In the genomic region with DNA sequence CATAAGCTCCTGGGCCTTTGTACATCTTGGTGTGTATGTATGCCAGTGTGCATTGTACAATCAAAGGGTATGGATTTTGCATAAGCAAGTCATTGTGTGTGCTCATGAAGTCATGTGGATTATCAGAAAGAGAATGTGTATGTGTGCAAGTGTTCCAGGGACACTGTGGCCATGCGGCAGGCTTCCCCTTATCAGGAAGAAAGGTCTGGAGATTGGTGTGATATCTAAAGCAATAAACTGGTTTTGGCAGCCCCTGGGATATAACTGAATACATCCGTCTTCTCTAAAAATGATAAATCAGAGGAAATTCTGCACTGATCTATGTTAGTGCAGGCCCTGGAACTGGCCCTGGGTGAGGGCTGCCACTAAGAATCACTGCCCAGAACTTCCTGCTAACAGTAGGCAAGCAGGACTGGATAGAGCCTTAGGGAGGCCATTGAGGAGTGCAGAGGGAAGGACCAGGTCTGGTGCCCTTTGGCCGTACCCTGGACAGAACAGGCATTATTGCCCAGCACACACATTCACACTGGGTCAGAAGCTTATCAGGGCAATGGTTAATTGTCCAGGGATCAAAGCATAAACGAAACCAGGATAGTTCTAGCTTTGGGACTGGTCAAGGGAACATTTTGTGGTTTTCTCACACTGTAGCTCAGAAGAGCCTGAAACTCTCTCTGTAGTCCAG, we compare ENCODE assay signal across 36 mouse cellular contexts. TPM values are rescaled to one million over a fixed set of nuclear protein-coding genes. Genes with fewer than 3 reads are reported as not detected.
DNase-seq lines count a peak whose midpoint lies in the region; ATAC-seq and TF ChIP-seq lines count a peak whose summit lies in the region.
"Had no signal": no experiment of that assay in that cellular context is flagged by ENCODE, and none has a peak within 500 bp of the region (broad histone marks: within the 10 kb centered on the region; RNA-seq: fewer than 3 reads in every experiment).

No protein-coding gene starts in this region.

- H3K4me3 ChIP-seq in liver, postnatal 0 days (ENCODE audit: low read depth, low read length): no peak overlapping the region
- H3K4me3 ChIP-seq in liver, embryonic 11.5 days (ENCODE audit: low read depth, low read length): no peak overlapping the region
- H3K4me3 ChIP-seq in intestine, embryonic 16.5 days (ENCODE audit: low read length): no peak overlapping the region
- H3K4me3 ChIP-seq in kidney, postnatal 0 days (replicated peaks; ENCODE audit: low read depth, low read length): no peak overlapping the region
- H3K4me3 ChIP-seq in small intestine, adult 2 months (ENCODE audit: low read depth, low read length): no peak overlapping the region
- no peak overlapping the region for H3K4me3 ChIP-seq in hindbrain, postnatal 0 days (ENCODE audit: low read length)
- H3K4me3 ChIP-seq: embryonic facial prominence, embryonic 12.5 days; erythroblast, embryonic 14.5 days; forebrain, embryonic 12.5 days; hindbrain, embryonic 10.5 days; layer of hippocampus, adult 2 months; limb, embryonic 15.5 days; liver, embryonic 15.5 days; midbrain, embryonic 12.5 days had no signal

- TF ChIP-seq EP300 in liver, postnatal 0 days (IDR thresholded peaks at IDR 0.05; ENCODE audit: low read depth): no peak

- no peaks in the 10 kb centered on the region for H3K36me3 ChIP-seq in liver, postnatal 0 days (replicated peaks; ENCODE audit: insufficient read depth, low read length)
- H3K36me3 ChIP-seq in liver, embryonic 11.5 days (ENCODE audit: control insufficient read depth, insufficient read depth, low read length): no peaks in the 10 kb centered on the region
- H3K36me3 ChIP-seq in intestine, embryonic 16.5 days (ENCODE audit: control insufficient read depth, insufficient read depth, low read length): no peaks in the 10 kb centered on the region
- H3K36me3 ChIP-seq in kidney, postnatal 0 days (ENCODE audit: insufficient read depth, low read length): no peaks in the 10 kb centered on the region
- H3K36me3 ChIP-seq in small intestine, adult 2 months (ENCODE audit: control insufficient read depth, insufficient read depth, low read length): no peaks in the 10 kb centered on the region
- H3K36me3 ChIP-seq in hindbrain, postnatal 0 days (ENCODE audit: insufficient read depth, low read length): no peaks in the 10 kb centered on the region
- H3K36me3 ChIP-seq: embryonic facial prominence, embryonic 12.5 days; forebrain, embryonic 12.5 days; hindbrain, embryonic 10.5 days; limb, embryonic 15.5 days; liver, embryonic 15.5 days; midbrain, embryonic 12.5 days had no signal

- TF ChIP-seq CTCF in liver, postnatal 0 days (IDR thresholded peaks at IDR 0.05; ENCODE audit: low read depth): no peak
- no peak for TF ChIP-seq CTCF in kidney, postnatal 0 days (IDR thresholded peaks at IDR 0.05; ENCODE audit: low read depth)
- TF ChIP-seq CTCF in small intestine, adult 2 months (IDR thresholded peaks at IDR 0.05; ENCODE audit: extremely low read depth, insufficient read length, insufficient replicate concordance, low read depth, low read length): no peak
- TF ChIP-seq CTCF in hindbrain, postnatal 0 days (IDR thresholded peaks at IDR 0.05; ENCODE audit: low read depth): no peak

- H3K9ac ChIP-seq in liver, postnatal 0 days (replicated peaks): no peak overlapping the region
- H3K9ac ChIP-seq in liver, embryonic 11.5 days (ENCODE audit: low read depth, low read length): no peak overlapping the region
- H3K9ac ChIP-seq in intestine, embryonic 16.5 days (ENCODE audit: low read depth, low read length): no peak overlapping the region
- no peak overlapping the region for H3K9ac ChIP-seq in kidney, postnatal 0 days (ENCODE audit: low read depth, low read length)
- no peak overlapping the region for H3K9ac ChIP-seq in hindbrain, postnatal 0 days (replicated peaks; ENCODE audit: low read length)
- H3K9ac ChIP-seq: embryonic facial prominence, embryonic 12.5 days; forebrain, embryonic 12.5 days; limb, embryonic 15.5 days; liver, embryonic 15.5 days; midbrain, embryonic 12.5 days had no signal

- no peaks in the 10 kb centered on the region for H3K9me3 ChIP-seq in liver, postnatal 0 days (ENCODE audit: low read length)
- no peaks in the 10 kb centered on the region for H3K9me3 ChIP-seq in liver, embryonic 11.5 days (ENCODE audit: control insufficient read depth, low read length)
- no peaks in the 10 kb centered on the region for H3K9me3 ChIP-seq in intestine, embryonic 16.5 days (ENCODE audit: control insufficient read depth, low read length)
- no peaks in the 10 kb centered on the region for H3K9me3 ChIP-seq in kidney, postnatal 0 days (replicated peaks; ENCODE audit: low read length)
- no peaks in the 10 kb centered on the region for H3K9me3 ChIP-seq in hindbrain, postnatal 0 days (ENCODE audit: low read length)
- H3K9me3 ChIP-seq: embryonic facial prominence, embryonic 12.5 days; forebrain, embryonic 12.5 days; limb, embryonic 15.5 days; liver, embryonic 15.5 days; midbrain, embryonic 12.5 days had no signal

- peaks cover 14% of the 10 kb centered on the region; the same call in 1 of the 2 replicates for H3K4me1 ChIP-seq in liver, postnatal 0 days (ENCODE audit: insufficient read depth)
- peaks cover 8% of the 10 kb centered on the region; the same call in 1 of the 2 replicates for H3K4me1 ChIP-seq in liver, embryonic 11.5 days (replicated peaks; ENCODE audit: control insufficient read depth, insufficient read depth, low read length)
- peaks cover 2% of the 10 kb centered on the region for H3K4me1 ChIP-seq in intestine, embryonic 16.5 days (ENCODE audit: control insufficient read depth, insufficient read depth, low read length)
- 0 out of 2 replicates have a peak, but pooled peaks cover 6% of the 10 kb centered on the region for H3K4me1 ChIP-seq in kidney, postnatal 0 days (replicated peaks; ENCODE audit: insufficient read depth, low read length)
- H3K4me1 ChIP-seq in small intestine, adult 2 months (ENCODE audit: control insufficient read depth, insufficient read depth, insufficient read length, low read length): peaks cover 28% of the 10 kb centered on the region
- no peaks in the 10 kb centered on the region for H3K4me1 ChIP-seq in hindbrain, postnatal 0 days (ENCODE audit: insufficient read depth, low read length)
- H3K4me1 ChIP-seq: embryonic facial prominence, embryonic 12.5 days; forebrain, embryonic 12.5 days; hindbrain, embryonic 10.5 days; limb, embryonic 15.5 days; midbrain, embryonic 12.5 days had no signal

- H3K27ac ChIP-seq in liver, postnatal 0 days (ENCODE audit: low read depth): no peak overlapping the region
- H3K27ac ChIP-seq in liver, embryonic 11.5 days (ENCODE audit: low read depth, low read length): no peak overlapping the region
- H3K27ac ChIP-seq in intestine, embryonic 16.5 days (ENCODE audit: low read length): peak overlapping the region; percentile 47; the same call in 1 of the 2 replicates
- peak overlapping the region; percentile 66; the same call in 1 of the 2 replicates for H3K27ac ChIP-seq in kidney, postnatal 0 days
- H3K27ac ChIP-seq in small intestine, adult 2 months (ENCODE audit: insufficient read depth, low read depth, low read length): peak overlapping the region; percentile 87
- no peak overlapping the region for H3K27ac ChIP-seq in hindbrain, postnatal 0 days
- H3K27ac ChIP-seq: embryonic facial prominence, embryonic 12.5 days; forebrain, embryonic 12.5 days; hindbrain, embryonic 10.5 days; layer of hippocampus, adult 2 months; limb, embryonic 15.5 days; liver, embryonic 15.5 days; midbrain, embryonic 12.5 days; stomach, postnatal 0 days had no signal

- no peaks in the 10 kb centered on the region for H3K27me3 ChIP-seq in liver, postnatal 0 days (ENCODE audit: insufficient read depth, low read length)
- no peaks in the 10 kb centered on the region for H3K27me3 ChIP-seq in liver, embryonic 11.5 days (replicated peaks; ENCODE audit: control insufficient read depth, insufficient read depth, low read length)
- no peaks in the 10 kb centered on the region for H3K27me3 ChIP-seq in intestine, embryonic 16.5 days (replicated peaks; ENCODE audit: control insufficient read depth, insufficient read depth, low read length)
- H3K27me3 ChIP-seq in kidney, postnatal 0 days (ENCODE audit: insufficient read depth, low read length): no peaks in the 10 kb centered on the region
- no peaks in the 10 kb centered on the region for H3K27me3 ChIP-seq in small intestine, adult 2 months (ENCODE audit: control insufficient read depth, insufficient read depth, low read length)
- no peaks in the 10 kb centered on the region for H3K27me3 ChIP-seq in hindbrain, postnatal 0 days (ENCODE audit: insufficient read depth, low read length)
- H3K27me3 ChIP-seq: embryonic facial prominence, embryonic 12.5 days; forebrain, embryonic 12.5 days; limb, embryonic 15.5 days; midbrain, embryonic 12.5 days; Patski had no signal

- no peak overlapping the region for H3K4me2 ChIP-seq in liver, postnatal 0 days (ENCODE audit: low read depth, low read length)
- H3K4me2 ChIP-seq in liver, embryonic 11.5 days: no peak overlapping the region
- no peak overlapping the region for H3K4me2 ChIP-seq in intestine, embryonic 16.5 days (ENCODE audit: low read depth, low read length)
- H3K4me2 ChIP-seq in kidney, postnatal 0 days (ENCODE audit: low read length): no peak overlapping the region
- H3K4me2 ChIP-seq in hindbrain, postnatal 0 days (ENCODE audit: low read depth, low read length): no peak overlapping the region
- H3K4me2 ChIP-seq: embryonic facial prominence, embryonic 12.5 days; forebrain, embryonic 12.5 days; heart, embryonic 11.5 days; limb, embryonic 15.5 days; liver, embryonic 15.5 days; midbrain, embryonic 12.5 days had no signal

- no peak for TF ChIP-seq POLR2A in small intestine, adult 2 months (IDR thresholded peaks at IDR 0.05; ENCODE audit: low read depth, low read length)

- 64% methylated on average over 4 of the region's 4 CpGs for WGBS in liver, postnatal 0 days (ENCODE audit: insufficient replicate concordance)
- WGBS in liver, embryonic 11.5 days: 55% methylated on average over 4 of the region's 4 CpGs
- WGBS in intestine, embryonic 16.5 days: 58% methylated on average over 4 of the region's 4 CpGs
- 64% methylated on average over 4 of the region's 4 CpGs for WGBS in kidney, postnatal 0 days
- WGBS in small intestine, adult 2 months: 27% methylated on average over 4 of the region's 4 CpGs
- 89% methylated on average over 4 of the region's 4 CpGs for WGBS in hindbrain, postnatal 0 days

- 0 out of 2 replicates have a peak, but pooled peaks have one; percentile 2 for ATAC-seq in liver, postnatal 0 days
- ATAC-seq in liver, embryonic 11.5 days (replicated peaks; ENCODE audit: low FRiP score): no peak
- peak; percentile 48 for ATAC-seq in intestine, embryonic 16.5 days
- no peak for ATAC-seq in kidney, postnatal 0 days (replicated peaks; ENCODE audit: low FRiP score, low read depth)
- no peak for ATAC-seq in hindbrain, postnatal 0 days
- ATAC-seq: hindbrain, embryonic 16.5 days; Patski had no signal

- intact Hi-C loops in left cerebral cortex, postnatal 14 days (cut with DNase I): no loop called here

- DNase-seq in liver, postnatal 0 days: no peak
- no peak for DNase-seq in liver, embryonic 11.5 days (ENCODE audit: low spot score)
- no peak for DNase-seq in kidney, postnatal 0 days (ENCODE audit: low spot score)
- no peak for DNase-seq in left cerebral cortex, postnatal 14 days (ENCODE audit: low spot score in 2 of 2)
- no peak for DNase-seq in layer of hippocampus, adult 11-12 months (ENCODE audit: low spot score)
- no peak for DNase-seq in hindbrain, postnatal 0 days (ENCODE audit: low spot score)
- DNase-seq: cerebellum, adult 11 months; cerebellum, postnatal 14 days; heart, postnatal 10 days; lung, postnatal 4 days; thymus, adult 2 months; thymus, postnatal 4 days had no signal

RNA-seq across cellular contexts. Expression of gene Tex19.2, which starts 17.2 kb away (rescaled TPM):
- 0.05 TPM in 1 of 2 replicates, not detected in the other for polyA plus RNA-seq in liver, postnatal 0 days (2015; fragmentation: Nextera tagmentation; extraction: Ambion mirVana)
- polyA plus RNA-seq in liver, embryonic 11.5 days (2014; fragmentation: Nextera tagmentation; extraction: Ambion mirVana): 0.29 TPM in 1 of 2 replicates, not detected in the other
- polyA plus RNA-seq in intestine, embryonic 16.5 days (2015; fragmentation: Nextera tagmentation; extraction: Ambion mirVana): not detected in 2 replicates
- polyA plus RNA-seq in kidney, postnatal 0 days (2015; fragmentation: Nextera tagmentation; extraction: Ambion mirVana): 0.05 TPM in 1 of 2 replicates, not detected in the other
- 0.05 TPM in 1 of 2 replicates, not detected in the other for polyA plus RNA-seq in small intestine, adult 2 months (2012; rRNA removed)
- not detected for total RNA-seq in left cerebral cortex, postnatal 14 days (2021)
- not detected in 2 replicates for total RNA-seq in hindbrain, postnatal 0 days (2014; rRNA removed)
- polyA plus RNA-seq in hindbrain, postnatal 0 days (2015; fragmentation: Nextera tagmentation; extraction: Ambion mirVana): not detected in 2 replicates
- total RNA-seq: adrenal gland, adult 2 months; adrenal gland, postnatal 4 days; gastrocnemius, adult 8-10 months; granulocyte monocyte progenitor cell, adult 5-6 weeks; heart, postnatal 10 days; layer of hippocampus, adult 2 months; left cerebral cortex, postnatal 36 days; monocyte, adult 5-6 weeks; neutrophil, adult 5-6 weeks had no signal
- polyA plus RNA-seq: adrenal gland, adult 2 months; erythroblast, embryonic 14.5 days; forebrain, embryonic 12.5 days; frontal cortex, adult 2 months; heart, embryonic 11.5 days; hindbrain, embryonic 10.5 days; hindbrain, embryonic 16.5 days; limb, embryonic 15.5 days; lung, embryonic 16.5 days; midbrain, embryonic 12.5 days; Patski had no signal

RNA-seq across cellular contexts. Expression of gene Sectm1a, which starts 20.2 kb away (rescaled TPM):
- 1.7 and 2.0 TPM in 2 replicates for polyA plus RNA-seq in liver, postnatal 0 days (2015; fragmentation: Nextera tagmentation; extraction: Ambion mirVana)
- 0.32 and 0.86 TPM in 2 replicates for polyA plus RNA-seq in liver, embryonic 11.5 days (2014; fragmentation: Nextera tagmentation; extraction: Ambion mirVana)
- polyA plus RNA-seq in intestine, embryonic 16.5 days (2015; fragmentation: Nextera tagmentation; extraction: Ambion mirVana): 7.0 and 10.4 TPM in 2 replicates
- 0.63 and 0.73 TPM in 2 replicates for polyA plus RNA-seq in kidney, postnatal 0 days (2015; fragmentation: Nextera tagmentation; extraction: Ambion mirVana)
- polyA plus RNA-seq in small intestine, adult 2 months (2012; rRNA removed): 1.4 and 4.1 TPM in 2 replicates
- not detected for total RNA-seq in left cerebral cortex, postnatal 14 days (2021)
- not detected in 2 replicates for total RNA-seq in hindbrain, postnatal 0 days (2014; rRNA removed)
- not detected in 2 replicates for polyA plus RNA-seq in hindbrain, postnatal 0 days (2015; fragmentation: Nextera tagmentation; extraction: Ambion mirVana)
- total RNA-seq: adrenal gland, adult 2 months; ES-E14; gastrocnemius, adult 8-10 months; granulocyte monocyte progenitor cell, adult 5-6 weeks; heart, postnatal 10 days; layer of hippocampus, adult 2 months; left cerebral cortex, postnatal 36 days; monocyte, adult 5-6 weeks; neutrophil, adult 5-6 weeks had no signal
- polyA plus RNA-seq: embryonic facial prominence, embryonic 12.5 days; erythroblast, embryonic 14.5 days; forebrain, embryonic 12.5 days; frontal cortex, adult 2 months; heart, embryonic 11.5 days; hindbrain, embryonic 10.5 days; hindbrain, embryonic 16.5 days; lung, embryonic 16.5 days; midbrain, embryonic 12.5 days had no signal

RNA-seq across cellular contexts. Expression of gene Sectm1b, which starts 37.9 kb away (rescaled TPM):
- 0.05 and 0.23 TPM in 2 replicates for polyA plus RNA-seq in liver, postnatal 0 days (2015; fragmentation: Nextera tagmentation; extraction: Ambion mirVana)
- not detected in 2 replicates for polyA plus RNA-seq in liver, embryonic 11.5 days (2014; fragmentation: Nextera tagmentation; extraction: Ambion mirVana)
- 0.93 and 2.6 TPM in 2 replicates for polyA plus RNA-seq in intestine, embryonic 16.5 days (2015; fragmentation: Nextera tagmentation; extraction: Ambion mirVana)
- polyA plus RNA-seq in kidney, postnatal 0 days (2015; fragmentation: Nextera tagmentation; extraction: Ambion mirVana): 2.0 and 2.4 TPM in 2 replicates
- 152 and 325 TPM in 2 replicates for polyA plus RNA-seq in small intestine, adult 2 months (2012; rRNA removed)
- total RNA-seq in left cerebral cortex, postnatal 14 days (2021): not detected
- total RNA-seq in hindbrain, postnatal 0 days (2014; rRNA removed): not detected in 2 replicates
- polyA plus RNA-seq in hindbrain, postnatal 0 days (2015; fragmentation: Nextera tagmentation; extraction: Ambion mirVana): not detected in 2 replicates
- total RNA-seq: adrenal gland, adult 2 months; ES-E14; gastrocnemius, adult 8-10 months; granulocyte monocyte progenitor cell, adult 5-6 weeks; heart, postnatal 10 days; layer of hippocampus, adult 2 months; left cerebral cortex, postnatal 36 days; monocyte, adult 5-6 weeks; neutrophil, adult 5-6 weeks had no signal
- polyA plus RNA-seq: adrenal gland, adult 2 months; embryonic facial prominence, embryonic 12.5 days; erythroblast, embryonic 14.5 days; forebrain, embryonic 12.5 days; frontal cortex, adult 2 months; heart, embryonic 11.5 days; hindbrain, embryonic 10.5 days; hindbrain, embryonic 16.5 days; midbrain, embryonic 12.5 days had no signal

RNA-seq across cellular contexts. Expression of gene Tex19.1, which starts 44.7 kb away (rescaled TPM):
- not detected in 2 replicates for polyA plus RNA-seq in liver, postnatal 0 days (2015; fragmentation: Nextera tagmentation; extraction: Ambion mirVana)
- 0.43 and 0.44 TPM in 2 replicates for polyA plus RNA-seq in liver, embryonic 11.5 days (2014; fragmentation: Nextera tagmentation; extraction: Ambion mirVana)
- not detected in 2 replicates for polyA plus RNA-seq in intestine, embryonic 16.5 days (2015; fragmentation: Nextera tagmentation; extraction: Ambion mirVana)
- 0.13 TPM in 1 of 2 replicates, not detected in the other for polyA plus RNA-seq in kidney, postnatal 0 days (2015; fragmentation: Nextera tagmentation; extraction: Ambion mirVana)
- not detected in 2 replicates for polyA plus RNA-seq in small intestine, adult 2 months (2012; rRNA removed)
- not detected for total RNA-seq in left cerebral cortex, postnatal 14 days (2021)
- total RNA-seq in hindbrain, postnatal 0 days (2014; rRNA removed): not detected in 2 replicates
- polyA plus RNA-seq in hindbrain, postnatal 0 days (2015; fragmentation: Nextera tagmentation; extraction: Ambion mirVana): not detected in 2 replicates
- total RNA-seq: adrenal gland, adult 2 months; adrenal gland, postnatal 4 days; gastrocnemius, adult 8-10 months; granulocyte monocyte progenitor cell, adult 5-6 weeks; heart, postnatal 10 days; layer of hippocampus, adult 2 months; left cerebral cortex, postnatal 36 days; monocyte, adult 5-6 weeks; neutrophil, adult 5-6 weeks had no signal
- polyA plus RNA-seq: embryonic facial prominence, embryonic 12.5 days; erythroblast, embryonic 14.5 days; forebrain, embryonic 12.5 days; hindbrain, embryonic 10.5 days; hindbrain, embryonic 16.5 days; limb, embryonic 15.5 days; lung, embryonic 16.5 days; midbrain, embryonic 12.5 days; Patski had no signal

RNA-seq across cellular contexts. Expression of gene Uts2r, which starts 58.8 kb away (rescaled TPM):
- not detected in 2 replicates for polyA plus RNA-seq in liver, postnatal 0 days (2015; fragmentation: Nextera tagmentation; extraction: Ambion mirVana)
- polyA plus RNA-seq in liver, embryonic 11.5 days (2014; fragmentation: Nextera tagmentation; extraction: Ambion mirVana): not detected in 2 replicates
- not detected in 2 replicates for polyA plus RNA-seq in intestine, embryonic 16.5 days (2015; fragmentation: Nextera tagmentation; extraction: Ambion mirVana)
- polyA plus RNA-seq in kidney, postnatal 0 days (2015; fragmentation: Nextera tagmentation; extraction: Ambion mirVana): not detected in 2 replicates
- polyA plus RNA-seq in small intestine, adult 2 months (2012; rRNA removed): not detected in 2 replicates
- total RNA-seq in left cerebral cortex, postnatal 14 days (2021): not detected
- total RNA-seq in hindbrain, postnatal 0 days (2014; rRNA removed): 0.16 and 2.1 TPM in 2 replicates
- polyA plus RNA-seq in hindbrain, postnatal 0 days (2015; fragmentation: Nextera tagmentation; extraction: Ambion mirVana): 0.61 and 0.84 TPM in 2 replicates
- total RNA-seq: adrenal gland, adult 2 months; adrenal gland, postnatal 4 days; granulocyte monocyte progenitor cell, adult 5-6 weeks; left cerebral cortex, postnatal 36 days; monocyte, adult 5-6 weeks; neutrophil, adult 5-6 weeks had no signal
- polyA plus RNA-seq: forebrain, embryonic 12.5 days; heart, embryonic 11.5 days; lung, embryonic 16.5 days; Patski; stomach, postnatal 0 days had no signal

Comparison
In these comparisons a context has a peak if more than half of its experiments do, and no peak if none do; other contexts are left out.
1. ATAC-seq: peak in liver, postnatal 0 days (single experiment) and intestine, embryonic 16.5 days (single experiment); none in liver, embryonic 11.5 days (single experiment), kidney, postnatal 0 days (single experiment) and hindbrain, postnatal 0 days (single experiment).
2. H3K27ac ChIP-seq: peak in intestine, embryonic 16.5 days (single experiment), kidney, postnatal 0 days (single experiment) and small intestine, adult 2 months (single experiment); none in liver, postnatal 0 days (single experiment), liver, embryonic 11.5 days (single experiment) and hindbrain, postnatal 0 days (single experiment).
3. RNA of gene Sectm1b, which starts 37.9 kb away (polyA plus RNA-seq): 152 to 325 TPM in small intestine, adult 2 months; 2.0 to 2.4 TPM in kidney, postnatal 0 days, 0.93 to 2.6 TPM in intestine, embryonic 16.5 days, not detected in liver, embryonic 11.5 days, 0.05 to 0.23 TPM in liver, postnatal 0 days and not detected in hindbrain, postnatal 0 days; every median in the first group is over 10 times any median in the second.